Mouse (Mus musculus) gastrocnemius, postnatal 14 days (tissue): Measurements from ENCODE around the gene Setdb1. TPM values are rescaled to one million over a fixed set of nuclear protein-coding genes. Genes with fewer than 3 reads are reported as not detected.

Source experiments
- DNase-seq: peaks from one replicate; pipeline ENCODE4 v3.0.0; 2021; ENCODE audit warnings: mixed read lengths
- intact Hi-C: fragments of 180-260 bp; cut with DNase I; formaldehyde crosslinking; loops from one replicate; pipeline ENCODE4 v1.15.1; 2025; ENCODE audit warnings: low total_unique reads
- total RNA-seq, 2 experiments: library from RNA; stranded (reverse); gene quantifications; 2 replicates each; pipeline ENCODE4 v1.2.3; 2021

Setdb1 gene
- total RNA-seq, 2 experiments from 2014 or later = 10.4 to 12.8 TPM

DNA sequence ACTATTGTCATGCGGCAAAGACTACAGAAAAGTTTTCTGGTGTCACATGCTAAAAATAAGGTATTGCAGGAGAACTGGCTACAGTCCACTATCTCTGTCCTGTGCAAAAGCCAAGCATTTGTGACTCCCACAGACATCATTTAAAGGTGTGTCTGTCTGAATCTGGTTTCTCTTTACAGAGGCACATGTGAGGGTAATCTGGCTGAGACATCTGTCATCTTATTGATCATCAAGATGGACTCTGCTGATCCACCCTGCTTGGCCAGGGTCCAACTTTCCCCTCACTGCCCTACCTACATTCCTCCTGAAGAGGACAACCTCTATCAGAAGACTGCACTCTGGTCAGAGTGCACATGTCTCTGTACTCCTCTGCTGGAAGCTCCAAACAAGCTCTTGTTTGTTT is 79.9 kb downstream of the Setdb1 start:
- intact Hi-C loops = no loop called here
- DNase-seq = no peak

DNA sequence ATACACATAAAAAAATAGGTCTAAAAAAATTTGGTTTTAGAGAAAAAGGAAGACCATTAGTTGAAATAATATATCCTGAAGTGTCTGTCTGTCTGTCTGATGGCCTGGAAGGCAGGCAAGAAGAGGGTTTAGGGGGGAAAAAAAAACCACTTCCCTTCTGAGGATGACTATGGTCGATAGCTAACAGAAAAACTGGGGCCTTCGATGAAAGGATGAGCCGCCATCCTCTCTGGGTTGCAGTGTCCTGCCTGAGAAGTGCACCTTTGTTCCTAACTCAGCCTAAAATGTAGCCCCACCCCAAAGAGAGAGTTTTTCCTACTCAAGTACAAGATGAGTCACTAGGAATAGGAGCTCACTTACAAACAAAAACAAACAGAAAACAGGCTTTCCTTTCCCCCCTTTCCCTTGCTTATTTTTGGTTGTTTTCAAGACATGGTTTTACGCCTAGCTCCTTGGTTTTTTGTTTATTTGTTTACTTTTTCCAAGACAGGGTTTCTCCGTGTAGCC is 80.5 kb downstream of the Setdb1 start:
- intact Hi-C loops = no loop called here

DNA sequence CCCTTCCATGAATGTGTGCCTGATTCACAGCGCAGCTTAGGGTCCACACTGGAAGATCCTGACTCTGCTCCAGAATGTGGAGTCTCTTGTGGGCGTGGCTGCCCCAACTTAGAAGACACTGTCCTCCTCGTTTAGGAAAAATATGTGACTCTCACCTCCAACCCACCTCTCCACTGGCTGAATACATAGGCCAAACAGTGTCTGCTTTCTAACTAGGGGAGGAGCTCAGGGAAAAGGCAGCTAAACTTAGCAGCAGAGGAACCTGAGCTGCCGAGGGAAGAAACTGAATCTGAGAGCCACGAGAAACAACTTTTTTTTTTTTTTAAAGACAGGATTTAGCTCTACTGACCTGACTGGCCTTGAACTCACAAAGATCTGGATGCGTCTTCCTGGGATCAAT is 81.8 kb downstream of the Setdb1 start:
- no peak for DNase-seq
- intact Hi-C loops = no loop called here

More for the DNA sequence above, 80.5 kb downstream of the Setdb1 start:
- DNase-seq = no peak

DNA sequence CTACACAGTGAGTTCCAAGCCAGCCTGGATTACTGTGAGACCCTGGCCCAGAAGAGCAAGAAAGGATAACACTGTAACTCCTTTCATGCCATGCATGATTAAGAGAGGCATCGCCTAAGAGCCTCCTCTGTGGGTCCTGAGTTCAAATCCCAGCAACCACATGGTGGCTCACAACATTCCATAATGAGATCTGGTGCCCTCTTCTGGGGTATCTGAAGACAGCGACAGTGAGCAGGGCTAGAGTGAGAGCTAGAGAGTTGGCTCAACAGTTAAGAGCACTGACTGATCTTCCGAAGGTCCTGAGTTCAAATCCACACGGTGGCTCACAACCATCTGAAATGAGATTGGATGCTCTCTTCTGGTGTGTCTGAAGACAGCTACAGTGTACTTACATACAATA is 82.5 kb downstream of the Setdb1 start:
- DNase-seq = no peak
- intact Hi-C loops = no loop called here

Other genes with a start within 250 kb of the Setdb1 start
- 10 to 100 TPM; 29.6 to 41.0 TPM for gene Vps72, start 246.2 kb downstream of the Setdb1 start, total RNA-seq
- 100 to 1,000 TPM; 511 to 517 TPM for gene Tmod4, start 232.7 kb downstream of the Setdb1 start, total RNA-seq
- 10 to 100 TPM; 31.8 to 40.5 TPM for gene Scnm1, start 223.2 kb downstream of the Setdb1 start, total RNA-seq
- gene Lysmd1, start 223.1 kb downstream of the Setdb1 start, total RNA-seq = 1 to 10 TPM; 7.4 to 8.4 TPM
- under 1 TPM; 0.82 to 0.92 TPM for gene Tnfaip8l2, start 214.8 kb downstream of the Setdb1 start, total RNA-seq
- gene Sema6c, start 196.7 kb downstream of the Setdb1 start, total RNA-seq = 100 to 1,000 TPM in 1 of 2 experiments, 10 to 100 TPM in 1; 97.1 to 106 TPM
- gene Gabpb2, start 139.3 kb downstream of the Setdb1 start, total RNA-seq = 1 to 10 TPM; 7.3 to 8.1 TPM
- 10 to 100 TPM; 18.8 to 24.5 TPM for gene Cdc42se1, start 128.5 kb downstream of the Setdb1 start, total RNA-seq
- 10 to 100 TPM; 41.2 to 43.5 TPM for gene Mllt11, start 125.0 kb downstream of the Setdb1 start, total RNA-seq
- gene Gm128, start 115.6 kb downstream of the Setdb1 start, total RNA-seq = under 1 TPM in 1 of 2 experiments, not detected in 1; 0.16 TPM
- not detected for gene Bnipl, start 106.0 kb downstream of the Setdb1 start, total RNA-seq
- gene Mindy1, start 75.9 kb downstream of the Setdb1 start, total RNA-seq = 10 to 100 TPM; 19.6 to 22.5 TPM
- gene Prune1, start 75.1 kb downstream of the Setdb1 start, total RNA-seq = 10 to 100 TPM; 35.3 to 35.6 TPM
- under 1 TPM; 0.18 to 0.27 TPM for gene Anxa9, start 50.0 kb downstream of the Setdb1 start, total RNA-seq
- 10 to 100 TPM; 27.8 to 33.2 TPM for gene Cers2, start 42.4 kb downstream of the Setdb1 start, total RNA-seq
- not detected for gene 4930558C23Rik, start 45.6 kb upstream of the Setdb1 start, total RNA-seq
- gene Arnt, start 77.2 kb upstream of the Setdb1 start, total RNA-seq = 10 to 100 TPM; 38.8 to 39.3 TPM
- 10 to 100 TPM; 19.3 to 21.5 TPM for gene Ctsk, start 142.1 kb upstream of the Setdb1 start, total RNA-seq
- 1 to 10 TPM; 3.5 to 3.8 TPM for gene Ctss, start 169.6 kb upstream of the Setdb1 start, total RNA-seq
- gene Hormad1, start 202.5 kb upstream of the Setdb1 start, total RNA-seq = not detected
- gene Golph3l, start 231.7 kb upstream of the Setdb1 start, total RNA-seq = 10 to 100 TPM; 13.6 to 14.5 TPM